Mouse (Mus musculus): Measurements from ENCODE around the gene Snx27. TPM values are rescaled to one million over a fixed set of nuclear protein-coding genes. Genes with fewer than 3 reads are reported as not detected.

Gene Snx27
- polyA plus RNA-seq, 1 experiment from 2014 or later, result 39.4 TPM

DNA sequence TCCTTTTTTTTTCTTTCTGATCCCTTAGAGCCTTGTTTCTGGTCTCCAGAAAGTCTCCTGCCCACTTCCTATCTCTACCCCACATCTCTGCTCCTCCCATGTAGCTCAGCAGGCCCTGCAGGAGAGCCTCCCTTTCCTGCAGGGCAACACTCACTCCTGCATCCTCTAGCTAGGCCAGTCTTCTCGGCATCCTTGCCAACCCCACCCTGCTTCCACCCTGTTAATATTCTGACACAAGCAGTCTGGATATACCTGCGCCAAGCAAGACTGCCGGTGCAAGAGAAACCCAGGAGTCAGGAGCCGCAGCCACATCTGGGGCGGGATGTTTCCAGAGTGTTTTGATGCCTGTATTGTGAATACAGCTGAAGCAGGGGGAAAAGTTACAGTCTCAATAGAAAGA, 29.3 kb upstream of the Snx27 start:
- Histone ChIP-seq H3K4me3 (ENCODE audit: low read depth, low read length) (no peak overlapping the region), H3K4me1 (ENCODE audit: control insufficient read depth, insufficient read depth, low read length) (0 out of 2 replicates have a peak, but pooled peaks cover 2% of the 10 kb centered on the region), H3K27ac (ENCODE audit: low read depth, low read length) (no peak overlapping the region), H3K27me3 (ENCODE audit: control insufficient read depth, insufficient read depth, low read length) (no peaks in the 10 kb centered on the region), H3K9ac (ENCODE audit: low read length) (no peak overlapping the region), H3K9me3 (ENCODE audit: control insufficient read depth, low read length) (no peaks in the 10 kb centered on the region), H3K36me3 (ENCODE audit: control insufficient read depth, insufficient read depth, low read length) (no peaks in the 10 kb centered on the region), H3K4me2 (no peak overlapping the region)
- no peak for DNase-seq (ENCODE audit: low spot score, missing footprints)
- WGBS, result 85% methylated on average over 5 of the region's 5 CpGs
- no peak for ATAC-seq (ENCODE audit: low FRiP score)

DNA sequence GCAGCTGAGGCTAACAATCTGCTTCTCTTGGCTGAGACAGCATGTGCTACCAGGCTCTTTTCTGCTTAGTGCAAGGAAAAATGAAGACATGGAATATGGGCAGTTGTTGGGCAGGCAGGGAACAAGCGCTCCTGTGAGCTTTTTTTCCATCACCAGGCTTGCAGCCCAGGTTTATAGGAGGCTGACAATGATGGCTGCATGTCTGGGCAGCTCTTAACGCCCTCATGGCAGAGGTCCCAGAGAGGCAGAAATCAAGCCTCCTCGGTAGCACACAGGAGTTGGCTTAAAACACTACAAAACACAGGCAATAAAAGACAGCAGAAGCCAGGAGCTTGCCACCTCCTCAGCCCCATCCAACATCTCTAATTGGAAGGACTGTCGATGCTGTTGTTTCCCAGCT, 28.8 kb upstream of the Snx27 start:
- no peak overlapping the region for H3K4me2 ChIP-seq
- ATAC-seq (ENCODE audit: low FRiP score), result no peak
- 71% methylated on average over 4 of the region's 4 CpGs for WGBS

DNA sequence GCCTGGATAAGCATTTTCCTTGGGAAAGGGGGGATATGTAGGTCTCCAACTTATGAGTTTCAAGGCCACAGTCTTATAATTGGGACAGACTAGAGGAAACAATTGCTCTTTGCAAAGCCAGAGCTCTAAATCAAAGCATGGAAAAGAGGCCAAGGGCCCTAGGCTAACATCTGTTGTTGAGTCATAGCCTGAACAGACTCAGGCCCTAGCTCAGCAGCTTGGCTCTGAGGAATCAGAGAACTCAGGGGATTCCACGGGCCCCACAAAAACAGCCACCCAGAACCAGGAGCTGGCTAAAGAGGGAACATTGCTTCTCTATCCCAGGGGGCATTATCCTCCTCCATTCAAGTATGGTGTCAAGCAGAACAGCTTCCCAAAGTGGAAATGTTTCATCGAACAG, 28.1 kb upstream of the Snx27 start:
- Histone ChIP-seq H3K36me3 (ENCODE audit: control insufficient read depth, insufficient read depth, low read length) (no peaks in the 10 kb centered on the region), H3K4me3 (ENCODE audit: low read depth, low read length) (no peak overlapping the region)
- WGBS, result 88% methylated on average over 2 of the region's 2 CpGs

More for the DNA sequence above, 28.8 kb upstream of the Snx27 start:
- DNase-seq (ENCODE audit: low spot score, missing footprints), result no peak
- H3K9ac ChIP-seq (ENCODE audit: low read length), result no peak overlapping the region
- no peaks in the 10 kb centered on the region for H3K36me3 ChIP-seq (ENCODE audit: control insufficient read depth, insufficient read depth, low read length)
- H3K27ac ChIP-seq (ENCODE audit: low read depth, low read length), result no peak overlapping the region
- H3K4me3 ChIP-seq (ENCODE audit: low read depth, low read length), result no peak overlapping the region
- no peaks in the 10 kb centered on the region for H3K9me3 ChIP-seq (ENCODE audit: control insufficient read depth, low read length)
- 0 out of 2 replicates have a peak, but pooled peaks cover 2% of the 10 kb centered on the region for H3K4me1 ChIP-seq (ENCODE audit: control insufficient read depth, insufficient read depth, low read length)
- no peaks in the 10 kb centered on the region for H3K27me3 ChIP-seq (ENCODE audit: control insufficient read depth, insufficient read depth, low read length)

DNA sequence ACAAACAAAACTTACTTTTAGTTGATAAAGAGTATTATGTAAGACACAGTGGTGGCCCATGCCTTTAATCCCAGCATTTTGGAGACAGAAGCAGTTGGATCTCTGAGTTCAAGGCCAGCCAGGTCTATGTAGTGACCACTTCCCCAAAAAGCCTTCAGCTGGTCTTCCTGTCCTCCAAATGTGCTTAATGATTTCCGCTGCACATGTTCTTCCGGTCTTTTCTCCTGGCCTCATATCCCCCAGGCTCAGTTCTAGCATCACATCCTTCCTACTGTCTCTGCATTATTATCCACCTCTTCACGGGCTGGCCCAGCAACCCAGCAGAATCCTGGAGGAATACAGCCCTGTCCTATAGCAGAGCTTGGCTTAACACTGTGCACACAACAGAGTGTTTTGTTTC, 27.1 kb upstream of the Snx27 start:
- no peak overlapping the region for H3K4me3 ChIP-seq (ENCODE audit: low read depth, low read length)
- WGBS, result 97% methylated on average over 3 of the region's 3 CpGs
- H3K27ac ChIP-seq (ENCODE audit: low read depth, low read length), result no peak overlapping the region
- H3K4me2 ChIP-seq, result no peak overlapping the region
- no peaks in the 10 kb centered on the region for H3K9me3 ChIP-seq (ENCODE audit: control insufficient read depth, low read length)
- no peak for ATAC-seq (ENCODE audit: low FRiP score)
- no peaks in the 10 kb centered on the region for H3K27me3 ChIP-seq (ENCODE audit: control insufficient read depth, insufficient read depth, low read length)
- 0 out of 2 replicates have a peak, but pooled peaks cover 2% of the 10 kb centered on the region for H3K4me1 ChIP-seq (ENCODE audit: control insufficient read depth, insufficient read depth, low read length)
- no peak overlapping the region for H3K9ac ChIP-seq (ENCODE audit: low read length)
- DNase-seq (ENCODE audit: low spot score, missing footprints), result no peak
- no peaks in the 10 kb centered on the region for H3K36me3 ChIP-seq (ENCODE audit: control insufficient read depth, insufficient read depth, low read length)

More for the DNA sequence above, 28.1 kb upstream of the Snx27 start:
- H3K27ac ChIP-seq (ENCODE audit: low read depth, low read length), result no peak overlapping the region
- no peaks in the 10 kb centered on the region for H3K27me3 ChIP-seq (ENCODE audit: control insufficient read depth, insufficient read depth, low read length)
- DNase-seq (ENCODE audit: low spot score, missing footprints), result no peak
- no peak overlapping the region for H3K9ac ChIP-seq (ENCODE audit: low read length)
- ATAC-seq (ENCODE audit: low FRiP score), result no peak
- 0 out of 2 replicates have a peak, but pooled peaks cover 2% of the 10 kb centered on the region for H3K4me1 ChIP-seq (ENCODE audit: control insufficient read depth, insufficient read depth, low read length)
- H3K4me2 ChIP-seq, result no peak overlapping the region
- no peaks in the 10 kb centered on the region for H3K9me3 ChIP-seq (ENCODE audit: control insufficient read depth, low read length)

DNA sequence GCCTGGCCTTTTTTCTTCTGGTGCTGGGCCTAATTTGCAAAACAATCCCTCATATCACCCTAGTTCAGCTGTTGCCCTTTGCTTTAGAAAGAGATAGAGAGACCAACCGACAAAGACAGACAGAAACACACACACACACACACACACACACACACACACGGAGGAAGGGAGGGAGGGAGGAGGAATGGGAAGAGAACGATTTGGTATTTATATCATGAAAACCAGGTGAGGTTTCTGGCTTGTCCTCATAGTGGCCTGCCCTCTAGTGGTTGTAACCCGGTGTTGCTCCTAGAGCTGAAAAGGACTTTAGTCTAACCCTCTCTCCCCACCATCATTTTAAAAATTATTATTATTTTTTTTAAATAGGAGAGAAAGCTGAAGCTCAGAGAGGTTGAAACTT, 19.4 kb upstream of the Snx27 start:
- no peaks in the 10 kb centered on the region for H3K36me3 ChIP-seq (ENCODE audit: control insufficient read depth, insufficient read depth, low read length)
- no peak overlapping the region for H3K4me2 ChIP-seq
- no peak overlapping the region for H3K9ac ChIP-seq (ENCODE audit: low read length)
- H3K9me3 ChIP-seq (ENCODE audit: control insufficient read depth, low read length), result no peaks in the 10 kb centered on the region
- H3K27me3 ChIP-seq (ENCODE audit: control insufficient read depth, insufficient read depth, low read length), result no peaks in the 10 kb centered on the region
- peak; percentile 86 for DNase-seq (ENCODE audit: low spot score, missing footprints)
- H3K4me1 ChIP-seq (ENCODE audit: control insufficient read depth, insufficient read depth, low read length), result no peaks in the 10 kb centered on the region
- H3K4me3 ChIP-seq (ENCODE audit: low read depth, low read length), result no peak overlapping the region
- ATAC-seq (ENCODE audit: low FRiP score), result 0 out of 2 replicates have a peak, but pooled peaks have one; percentile 22
- no peak overlapping the region for H3K27ac ChIP-seq (ENCODE audit: low read depth, low read length)
- 7% methylated on average over 4 of the region's 4 CpGs for WGBS

DNA sequence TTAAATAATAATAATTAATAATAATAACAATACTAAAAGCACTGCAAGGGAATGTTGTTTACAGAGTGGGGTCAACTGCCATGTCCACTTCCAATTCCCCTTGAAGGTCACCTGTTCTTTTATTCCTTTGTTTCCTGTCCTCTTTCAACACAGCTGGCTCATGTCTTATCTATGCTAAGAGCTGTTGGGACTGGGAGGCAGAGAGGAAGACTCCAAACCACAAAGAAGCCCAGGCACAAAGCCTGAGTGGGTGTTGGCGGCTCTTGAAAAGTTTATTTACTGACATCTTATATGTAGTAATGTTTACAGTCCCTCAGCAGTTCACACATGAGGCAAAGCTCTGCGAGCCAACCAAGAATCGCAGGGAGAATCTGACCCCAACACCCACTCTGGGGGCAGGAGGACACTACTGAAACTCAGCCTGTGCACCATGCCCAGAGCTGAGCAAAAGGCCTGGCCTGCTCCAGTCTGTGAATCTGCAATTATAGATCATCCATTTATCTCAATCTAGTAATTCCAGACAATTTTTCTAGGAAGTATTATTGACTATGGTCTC, 14.8 kb upstream of the Snx27 start:
- Histone ChIP-seq H3K4me3 (ENCODE audit: low read depth, low read length) (no peak overlapping the region), H3K27me3 (ENCODE audit: control insufficient read depth, insufficient read depth, low read length) (no peaks in the 10 kb centered on the region), H3K27ac (ENCODE audit: low read depth, low read length) (no peak overlapping the region), H3K36me3 (ENCODE audit: control insufficient read depth, insufficient read depth, low read length) (no peaks in the 10 kb centered on the region), H3K4me2 (no peak overlapping the region), H3K9me3 (ENCODE audit: control insufficient read depth, low read length) (no peaks in the 10 kb centered on the region), H3K4me1 (ENCODE audit: control insufficient read depth, insufficient read depth, low read length) (no peaks in the 10 kb centered on the region), H3K9ac (ENCODE audit: low read length) (no peak overlapping the region)
- 86% methylated on average over 3 of the region's 3 CpGs for WGBS
- no peak for ATAC-seq (ENCODE audit: low FRiP score)
- no peak for DNase-seq (ENCODE audit: low spot score, missing footprints)

DNA sequence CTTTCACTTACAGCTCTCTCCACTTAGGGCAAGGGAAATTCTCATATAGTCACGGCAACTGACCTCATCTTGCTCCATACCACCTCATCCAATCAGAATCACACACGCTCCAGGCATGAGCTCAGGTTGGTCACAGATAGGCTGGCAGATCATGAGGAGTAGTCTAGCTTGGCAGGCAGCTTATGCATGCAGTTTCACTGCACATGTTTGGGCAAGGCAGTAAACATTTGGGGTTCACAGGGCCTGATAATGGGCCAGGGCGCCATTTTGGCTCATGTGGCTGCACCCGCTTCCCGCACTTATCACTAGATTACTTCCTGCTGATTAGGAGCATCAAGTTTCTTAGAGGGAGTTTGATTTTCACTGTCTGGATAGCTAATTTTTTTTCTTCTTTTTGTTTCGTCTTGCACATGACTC, 13.4 kb upstream of the Snx27 start:
- H3K4me1 ChIP-seq (ENCODE audit: control insufficient read depth, insufficient read depth, low read length), result no peaks in the 10 kb centered on the region
- WGBS, result 86% methylated on average over 6 of the region's 6 CpGs
- no peak overlapping the region for H3K27ac ChIP-seq (ENCODE audit: low read depth, low read length)
- H3K4me3 ChIP-seq (ENCODE audit: low read depth, low read length), result no peak overlapping the region
- DNase-seq (ENCODE audit: low spot score, missing footprints) (no peak), ATAC-seq (ENCODE audit: low FRiP score) (no peak)
- H3K36me3 ChIP-seq (ENCODE audit: control insufficient read depth, insufficient read depth, low read length), result no peaks in the 10 kb centered on the region
- no peak overlapping the region for H3K9ac ChIP-seq (ENCODE audit: low read length)
- H3K4me2 ChIP-seq, result no peak overlapping the region
- H3K9me3 ChIP-seq (ENCODE audit: control insufficient read depth, low read length), result no peaks in the 10 kb centered on the region
- no peaks in the 10 kb centered on the region for H3K27me3 ChIP-seq (ENCODE audit: control insufficient read depth, insufficient read depth, low read length)

DNA sequence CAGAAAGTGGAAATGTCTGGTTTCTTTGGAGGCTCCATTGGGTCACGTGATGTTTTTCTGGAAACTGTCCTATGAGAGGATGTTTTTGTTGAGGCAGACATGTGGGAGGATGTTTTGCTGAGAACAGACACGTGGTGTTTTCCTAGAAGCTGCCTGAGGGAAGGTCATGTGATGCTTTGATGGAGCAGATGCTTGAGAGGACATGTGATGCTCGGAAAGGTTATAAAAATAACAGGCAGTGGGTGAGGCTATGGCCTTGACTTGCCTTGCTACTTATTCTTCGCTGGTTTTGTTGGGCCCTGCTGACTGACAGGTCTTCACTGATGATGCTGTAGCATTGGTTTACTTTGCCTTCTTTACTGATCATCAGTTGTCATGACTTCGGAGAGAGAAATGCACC, 8.6 kb upstream of the Snx27 start:
- H3K27me3 ChIP-seq (ENCODE audit: control insufficient read depth, insufficient read depth, low read length), result no peaks in the 10 kb centered on the region
- H3K9ac ChIP-seq (ENCODE audit: low read length), result no peak overlapping the region
- H3K4me2 ChIP-seq, result no peak overlapping the region
- no peaks in the 10 kb centered on the region for H3K9me3 ChIP-seq (ENCODE audit: control insufficient read depth, low read length)
- no peak for ATAC-seq (ENCODE audit: low FRiP score)
- no peak for DNase-seq (ENCODE audit: low spot score, missing footprints)
- WGBS, result 81% methylated on average over 5 of the region's 5 CpGs
- H3K4me3 ChIP-seq (ENCODE audit: low read depth, low read length), result no peak overlapping the region
- H3K36me3 ChIP-seq (ENCODE audit: control insufficient read depth, insufficient read depth, low read length), result no peaks in the 10 kb centered on the region
- no peaks in the 10 kb centered on the region for H3K4me1 ChIP-seq (ENCODE audit: control insufficient read depth, insufficient read depth, low read length)
- no peak overlapping the region for H3K27ac ChIP-seq (ENCODE audit: low read depth, low read length)

DNA sequence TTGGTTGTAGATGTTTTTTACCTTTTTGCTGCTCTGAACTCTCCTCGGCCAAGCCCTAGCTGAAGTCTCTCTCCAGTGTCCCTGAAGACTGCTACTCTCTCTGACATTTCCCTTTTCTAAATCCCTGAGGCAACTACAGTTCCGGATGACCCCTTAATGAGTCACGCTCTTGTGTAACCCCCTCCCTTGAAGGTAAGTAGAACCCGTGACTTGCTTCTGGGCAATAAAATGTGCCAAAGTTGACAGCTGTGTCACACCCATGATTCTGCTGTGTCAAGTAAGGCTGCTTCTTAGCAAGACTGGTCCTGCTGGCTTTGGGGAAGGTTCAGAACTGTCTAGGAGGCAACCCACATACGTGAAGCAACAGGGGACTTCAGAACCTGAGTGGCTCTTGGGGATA, 5.4 kb upstream of the Snx27 start:
- Histone ChIP-seq H3K27ac (ENCODE audit: low read depth, low read length) (no peak overlapping the region), H3K4me1 (ENCODE audit: control insufficient read depth, insufficient read depth, low read length) (no peaks in the 10 kb centered on the region), H3K9me3 (ENCODE audit: control insufficient read depth, low read length) (no peaks in the 10 kb centered on the region), H3K9ac (ENCODE audit: low read length) (no peak overlapping the region), H3K36me3 (ENCODE audit: control insufficient read depth, insufficient read depth, low read length) (no peaks in the 10 kb centered on the region), H3K4me2 (no peak overlapping the region), H3K4me3 (ENCODE audit: low read depth, low read length) (no peak overlapping the region), H3K27me3 (ENCODE audit: control insufficient read depth, insufficient read depth, low read length) (no peaks in the 10 kb centered on the region)
- no peak for ATAC-seq (ENCODE audit: low FRiP score)
- WGBS, result 77% methylated on average over 5 of the region's 5 CpGs
- no peak for DNase-seq (ENCODE audit: low spot score, missing footprints)

All from midbrain, embryonic 11.5 days (tissue).